Mouse (Mus musculus) v-Abl transformed pro-B cells (cell line): ENCODE data around the gene Gm10065.

Experiments
- in situ Hi-C, 2 experiments: fragments of 400-800 bp; cut with MboI; formaldehyde crosslinking; loops; one replicate each; pipeline ENCODE4 v1.15.1; 2025; ENCODE audit not compliant: unreplicated experiment in 2 of 2

Gm10065 gene

GRCm38 (mm10) chr13:21440503-21441206 is 38.6 kb downstream of the Gm10065 start, which contains the start of gene Pgbd1:
TSS of gene Pgbd1 (minus strand) at chr13:21441058.
- in situ Hi-C loops: no loop called here

DNA sequence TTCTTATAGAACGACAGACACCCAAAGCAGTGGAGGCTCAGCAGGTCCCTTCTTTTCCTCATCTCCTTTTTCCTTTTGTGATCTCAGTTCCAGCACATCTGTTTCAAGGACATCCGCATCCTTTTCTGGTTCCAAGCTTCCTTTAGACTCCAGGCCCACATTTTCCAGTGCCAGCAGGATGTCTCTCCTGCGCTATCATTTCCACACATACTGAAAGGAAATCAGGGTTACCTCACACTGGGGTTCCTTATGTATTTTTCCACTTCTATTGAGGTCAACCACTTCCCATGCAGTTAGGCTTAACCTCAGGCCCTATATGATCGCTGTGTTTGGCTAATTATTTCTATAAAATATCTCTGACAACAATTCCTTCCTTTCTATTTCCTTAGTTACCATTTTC is 43.8 kb downstream of the Gm10065 start:
- in situ Hi-C loops: no loop called here
